Mouse (Mus musculus) urinary bladder, adult 18-20 months (tissue): ENCODE data around the gene Dynlrb2.

Experiments
- DNase-seq, 2 experiments: peaks; one replicate each; pipeline ENCODE4 v3.0.0; 2022; ENCODE audit warnings: low spot score in 2 of 2, mixed read lengths in 2 of 2

Gene Dynlrb2

GRCm38 (mm10) chr8:116540136-116540535, 35.4 kb downstream of the Dynlrb2 start:
- DNase-seq = no peak

GRCm38 (mm10) chr8:116542842-116543241, 38.1 kb downstream of the Dynlrb2 start:
- no peak for DNase-seq

GRCm38 (mm10) chr8:116543366-116543765, 38.6 kb downstream of the Dynlrb2 start:
- no peak for DNase-seq

- no peak for DNase-seq
These were observed 47.5 kb downstream of the Dynlrb2 start for GRCm38 (mm10) chr8:116552255-116552654.

GRCm38 (mm10) chr8:116552778-116553177, 48.0 kb downstream of the Dynlrb2 start:
- no peak for DNase-seq
